Mouse (Mus musculus) NIH3T3 (cell line): ENCODE results near the gene Gm11096.

Source experiments
- DNase-seq: peaks from one replicate; pipeline ENCODE4 v3.0.0-alpha.2; 2012; ENCODE audit warnings: low read depth

The Gm11096 gene

GRCm38 (mm10) chr17:81441463-81441862 lies at the start of gene Gm11096:
Gene Gm11096, plus strand, starts transcription at chr17:81441763.
- DNase-seq: no peak

- no peak for DNase-seq
These were observed 48.5 kb upstream of the Gm11096 start for GRCm38 (mm10) chr17:81393040-81393439.

GRCm38 (mm10) chr17:81394124-81394523 lies 47.4 kb upstream of the Gm11096 start:
- DNase-seq: no peak

GRCm38 (mm10) chr17:81397434-81397833 lies 44.1 kb upstream of the Gm11096 start:
- no peak for DNase-seq

- DNase-seq: no peak
These were observed 41.2 kb upstream of the Gm11096 start for GRCm38 (mm10) chr17:81400377-81400776.

GRCm38 (mm10) chr17:81402636-81403035 lies 38.9 kb upstream of the Gm11096 start:
- DNase-seq: peak; percentile 10

GRCm38 (mm10) chr17:81403121-81403520 lies 38.4 kb upstream of the Gm11096 start:
- no peak for DNase-seq

- DNase-seq: no peak
These were observed 37.3 kb upstream of the Gm11096 start for GRCm38 (mm10) chr17:81404225-81404624.

GRCm38 (mm10) chr17:81412736-81413135 lies 28.8 kb upstream of the Gm11096 start:
- DNase-seq: no peak

GRCm38 (mm10) chr17:81416361-81417114 lies 25.0 kb upstream of the Gm11096 start:
- DNase-seq: no peak

- no peak for DNase-seq
These were observed 21.6 kb upstream of the Gm11096 start for GRCm38 (mm10) chr17:81419802-81420459.

GRCm38 (mm10) chr17:81424256-81424912 lies 17.2 kb upstream of the Gm11096 start:
- no peak for DNase-seq

GRCm38 (mm10) chr17:81427245-81427644 lies 14.3 kb upstream of the Gm11096 start:
- DNase-seq: no peak

GRCm38 (mm10) chr17:81432733-81433132 lies 8.8 kb upstream of the Gm11096 start:
- DNase-seq: no peak

- no peak for DNase-seq
These were observed 8.4 kb upstream of the Gm11096 start for GRCm38 (mm10) chr17:81433148-81433547.

GRCm38 (mm10) chr17:81455269-81455668 lies 13.7 kb downstream of the Gm11096 start:
- no peak for DNase-seq

- no peak for DNase-seq
These were observed 14.4 kb downstream of the Gm11096 start for GRCm38 (mm10) chr17:81455977-81456376.

- no peak for DNase-seq
These were observed 17.8 kb downstream of the Gm11096 start for GRCm38 (mm10) chr17:81459379-81459778.

GRCm38 (mm10) chr17:81468941-81469340 lies 27.4 kb downstream of the Gm11096 start:
- peak; percentile 2 for DNase-seq

- no peak for DNase-seq
These were observed 31.8 kb downstream of the Gm11096 start for GRCm38 (mm10) chr17:81473363-81473762.

GRCm38 (mm10) chr17:81477420-81477819 lies 35.9 kb downstream of the Gm11096 start:
- no peak for DNase-seq

GRCm38 (mm10) chr17:81479807-81480206 lies 38.2 kb downstream of the Gm11096 start:
- no peak for DNase-seq
